ENCODE assay signal across 28 mouse cellular contexts in genomic region chr12:44923273-44923672, GRCm38 (mm10).
DNase-seq lines count a peak whose midpoint lies in the region; ATAC-seq and TF ChIP-seq lines count a peak whose summit lies in the region.
"Had no signal": no experiment of that assay in that cellular context is flagged by ENCODE, and none has a peak within 500 bp of the region (broad histone marks: within the 10 kb centered on the region; RNA-seq: fewer than 3 reads in every experiment).

No protein-coding gene starts in this region.

- WGBS in intestine, embryonic 16.5 days: 86% methylated on average over 3 of the region's 3 CpGs
- 77% methylated on average over 3 of the region's 3 CpGs for WGBS in intestine, embryonic 15.5 days
- 95% methylated on average over 3 of the region's 3 CpGs for WGBS in kidney, embryonic 15.5 days
- WGBS in liver, adult 2 months: 66% methylated on average over 3 of the region's 3 CpGs
- 82% methylated on average over 3 of the region's 3 CpGs for WGBS in liver, embryonic 11.5 days

- no peak overlapping the region for H3K27ac ChIP-seq in intestine, embryonic 16.5 days (ENCODE audit: low read length)
- no peak overlapping the region for H3K27ac ChIP-seq in intestine, embryonic 15.5 days
- no peak overlapping the region for H3K27ac ChIP-seq in kidney, embryonic 15.5 days
- H3K27ac ChIP-seq in liver, adult 2 months (replicated peaks; ENCODE audit: insufficient read depth, low read depth, low read length): peak overlapping the region; percentile 44
- no peak overlapping the region for H3K27ac ChIP-seq in liver, embryonic 11.5 days (ENCODE audit: low read depth, low read length)
- H3K27ac ChIP-seq: embryonic facial prominence, embryonic 10.5 days; embryonic facial prominence, embryonic 13.5 days; forebrain, embryonic 12.5 days; forebrain, embryonic 15.5 days; heart, embryonic 15.5 days; hindbrain, embryonic 10.5 days had no signal

- no peaks in the 10 kb centered on the region for H3K36me3 ChIP-seq in intestine, embryonic 16.5 days (ENCODE audit: control insufficient read depth, insufficient read depth, low read length)
- H3K36me3 ChIP-seq in intestine, embryonic 15.5 days: no peaks in the 10 kb centered on the region
- no peaks in the 10 kb centered on the region for H3K36me3 ChIP-seq in kidney, embryonic 15.5 days
- H3K36me3 ChIP-seq in liver, adult 2 months (ENCODE audit: control insufficient read depth, insufficient read depth, low read length): no peaks in the 10 kb centered on the region
- no peaks in the 10 kb centered on the region for H3K36me3 ChIP-seq in liver, embryonic 11.5 days (ENCODE audit: control insufficient read depth, insufficient read depth, low read length)
- H3K36me3 ChIP-seq: embryonic facial prominence, embryonic 10.5 days; embryonic facial prominence, embryonic 13.5 days; forebrain, embryonic 12.5 days; forebrain, embryonic 15.5 days; heart, embryonic 12.5 days; heart, embryonic 15.5 days; hindbrain, embryonic 10.5 days had no signal

- no peak overlapping the region for H3K9ac ChIP-seq in intestine, embryonic 16.5 days (ENCODE audit: low read depth, low read length)
- no peak overlapping the region for H3K9ac ChIP-seq in intestine, embryonic 15.5 days
- no peak overlapping the region for H3K9ac ChIP-seq in kidney, embryonic 15.5 days
- no peak overlapping the region for H3K9ac ChIP-seq in liver, adult 2 months (ENCODE audit: low read depth, low read length)
- H3K9ac ChIP-seq in liver, embryonic 11.5 days (ENCODE audit: low read depth, low read length): no peak overlapping the region
- H3K9ac ChIP-seq: embryonic facial prominence, embryonic 13.5 days; forebrain, embryonic 12.5 days; forebrain, embryonic 15.5 days; heart, embryonic 12.5 days; heart, embryonic 15.5 days had no signal

- no peak for TF ChIP-seq POLR2A in liver, adult 2 months (IDR thresholded peaks at IDR 0.05; ENCODE audit: extremely low read depth, insufficient read depth, low read length)

- no peak overlapping the region for H3K4me2 ChIP-seq in intestine, embryonic 16.5 days (ENCODE audit: low read depth, low read length)
- no peak overlapping the region for H3K4me2 ChIP-seq in intestine, embryonic 15.5 days (replicated peaks)
- H3K4me2 ChIP-seq in kidney, embryonic 15.5 days: no peak overlapping the region
- H3K4me2 ChIP-seq in liver, embryonic 11.5 days: no peak overlapping the region
- H3K4me2 ChIP-seq: embryonic facial prominence, embryonic 13.5 days; forebrain, embryonic 12.5 days; forebrain, embryonic 15.5 days; heart, embryonic 12.5 days; heart, embryonic 15.5 days had no signal

- no peak overlapping the region for H3K4me3 ChIP-seq in intestine, embryonic 16.5 days (ENCODE audit: low read length)
- H3K4me3 ChIP-seq in intestine, embryonic 15.5 days (replicated peaks): no peak overlapping the region
- no peak overlapping the region for H3K4me3 ChIP-seq in kidney, embryonic 15.5 days (replicated peaks)
- H3K4me3 ChIP-seq in liver, adult 2 months (ENCODE audit: insufficient read depth, low read depth, low read length): no peak overlapping the region
- no peak overlapping the region for H3K4me3 ChIP-seq in liver, embryonic 11.5 days (ENCODE audit: low read depth, low read length)
- H3K4me3 ChIP-seq: embryonic facial prominence, embryonic 10.5 days; embryonic facial prominence, embryonic 13.5 days; erythroblast, embryonic 14.5 days; forebrain, embryonic 12.5 days; forebrain, embryonic 15.5 days; heart, embryonic 12.5 days; heart, embryonic 15.5 days; hindbrain, embryonic 10.5 days had no signal

- DNase-seq in kidney, adult 8-10 months: peak; percentile 14 to 16
- DNase-seq in liver, adult 2 months (ENCODE audit: extremely low read depth, low read depth, low spot score): peak; percentile 84
- DNase-seq in liver, embryonic 11.5 days (ENCODE audit: low spot score): no peak
- peak; percentile 39 for DNase-seq in yolk sac, embryonic 10.5 days (ENCODE audit: low spot score)
- no peak for DNase-seq in left cerebral cortex, adult 9 months (ENCODE audit: low spot score in 2 of 2)
- DNase-seq: adrenal gland, adult 8-10 months; adrenal gland, postnatal 25 days; cerebellum, adult 11-12 months; cerebellum, adult 8-10 months; cerebellum, postnatal 10 days; cerebellum, postnatal 36 days; embryo, embryonic 11 days; gastrocnemius, postnatal 25 days; heart, adult 18-20 months; heart, postnatal 10 days; heart, postnatal 36 days had no signal

- H3K79me2 ChIP-seq in liver, adult 2 months (ENCODE audit: control insufficient read depth, insufficient read depth, low read length): no peaks in the 10 kb centered on the region

- no peaks in the 10 kb centered on the region for H3K4me1 ChIP-seq in intestine, embryonic 16.5 days (ENCODE audit: control insufficient read depth, insufficient read depth, low read length)
- H3K4me1 ChIP-seq in intestine, embryonic 15.5 days (replicated peaks): no peaks in the 10 kb centered on the region
- peaks cover 3% of the 10 kb centered on the region for H3K4me1 ChIP-seq in kidney, embryonic 15.5 days
- peaks cover 7% of the 10 kb centered on the region; the same call in 1 of the 2 replicates for H3K4me1 ChIP-seq in liver, adult 2 months (ENCODE audit: control insufficient read depth, insufficient read depth, low read length)
- H3K4me1 ChIP-seq in liver, embryonic 11.5 days (replicated peaks; ENCODE audit: control insufficient read depth, insufficient read depth, low read length): no peaks in the 10 kb centered on the region
- H3K4me1 ChIP-seq: embryonic facial prominence, embryonic 13.5 days; forebrain, embryonic 15.5 days had no signal

- H3K27me3 ChIP-seq in intestine, embryonic 16.5 days (replicated peaks; ENCODE audit: control insufficient read depth, insufficient read depth, low read length): no peaks in the 10 kb centered on the region
- H3K27me3 ChIP-seq in intestine, embryonic 15.5 days (replicated peaks): no peaks in the 10 kb centered on the region
- H3K27me3 ChIP-seq in kidney, embryonic 15.5 days: no peaks in the 10 kb centered on the region
- no peaks in the 10 kb centered on the region for H3K27me3 ChIP-seq in liver, adult 2 months (ENCODE audit: control insufficient read depth, insufficient read depth, low read length)
- H3K27me3 ChIP-seq in liver, embryonic 11.5 days (replicated peaks; ENCODE audit: control insufficient read depth, insufficient read depth, low read length): no peaks in the 10 kb centered on the region
- H3K27me3 ChIP-seq: embryonic facial prominence, embryonic 13.5 days; forebrain, embryonic 12.5 days; forebrain, embryonic 15.5 days; heart, embryonic 12.5 days; heart, embryonic 15.5 days had no signal

- peak; percentile 76 for ATAC-seq in intestine, embryonic 16.5 days
- no peak; the same call in 1 of the 2 replicates for ATAC-seq in intestine, embryonic 15.5 days
- no peak for ATAC-seq in kidney, embryonic 15.5 days (replicated peaks; ENCODE audit: low FRiP score)
- ATAC-seq in liver, embryonic 11.5 days (replicated peaks; ENCODE audit: low FRiP score): no peak
- ATAC-seq: activated CD4-positive, CD25-positive, alpha-beta regulatory T cell, adult 4 months; forebrain, embryonic 15.5 days had no signal

- TF ChIP-seq CTCF in liver, adult 2 months (IDR thresholded peaks at IDR 0.05; ENCODE audit: low read depth, low read length): no peak

- H3K9me3 ChIP-seq in intestine, embryonic 16.5 days (ENCODE audit: control insufficient read depth, low read length): no peaks in the 10 kb centered on the region
- H3K9me3 ChIP-seq in intestine, embryonic 15.5 days: no peaks in the 10 kb centered on the region
- H3K9me3 ChIP-seq in kidney, embryonic 15.5 days (replicated peaks): no peaks in the 10 kb centered on the region
- no peaks in the 10 kb centered on the region for H3K9me3 ChIP-seq in liver, embryonic 11.5 days (ENCODE audit: control insufficient read depth, low read length)
- H3K9me3 ChIP-seq: embryonic facial prominence, embryonic 10.5 days; embryonic facial prominence, embryonic 13.5 days; forebrain, embryonic 12.5 days; forebrain, embryonic 15.5 days; heart, embryonic 15.5 days; hindbrain, embryonic 10.5 days had no signal

Comparison
In these comparisons a context has a peak if more than half of its experiments do, and no peak if none do; other contexts are left out.
1. DNase-seq: peak in kidney, adult 8-10 months (2 of 2), liver, adult 2 months (single experiment) and yolk sac, embryonic 10.5 days (single experiment); none in liver, embryonic 11.5 days (single experiment) and left cerebral cortex, adult 9 months (0 of 2).